Mouse (Mus musculus) E14TG2a.4 (cell line): ENCODE results near the gene Dbi.

Experiments used
- H3K27me3 ChIP-seq: 2 replicates; pipeline ENCODE4 v1.6.1; 2014; ENCODE audit warnings: low read length, control low read depth; ENCODE audit not compliant: insufficient read depth
- H3K36me3 ChIP-seq: 2 replicates; pipeline ENCODE4 v1.6.1; 2014; ENCODE audit warnings: low read length, control low read depth; ENCODE audit not compliant: insufficient read depth
- H3K4me1 ChIP-seq: replicated peaks from 2 replicates; pipeline ENCODE4 v1.6.1; 2014; ENCODE audit warnings: low read depth, low read length, control low read depth
- H3K4me3 ChIP-seq: replicated peaks from 2 replicates; pipeline ENCODE4 v1.5.1; 2014; ENCODE audit warnings: mild to moderate bottlenecking, low read length
- H3K9me3 ChIP-seq: 2 replicates; pipeline ENCODE4 v1.6.1; 2014; ENCODE audit warnings: low read length, control low read depth
- CTCF ChIP-seq: conservative IDR thresholded peaks from 2 replicates; pipeline ENCODE4 v1.5.1; 2014; ENCODE audit warnings: low read length
- NANOG ChIP-seq: IDR thresholded peaks from 2 replicates; pipeline ENCODE4 v1.6.1; 2014; ENCODE audit warnings: borderline replicate concordance, low read length, mixed read lengths
- POU5F1 ChIP-seq: IDR thresholded peaks from 2 replicates; pipeline ENCODE4 v1.6.1; 2014; ENCODE audit warnings: low read length, borderline replicate concordance

Gene Dbi

GRCm38 (mm10) chr1:120082957-120083585, 37.8 kb downstream of the Dbi start:
- peak overlapping the region; percentile 66 for H3K4me3 ChIP-seq
- no peaks in the 10 kb centered on the region for H3K27me3 ChIP-seq
- H3K9me3 ChIP-seq: no peaks in the 10 kb centered on the region
- H3K4me1 ChIP-seq: peaks cover 94% of the 10 kb centered on the region
- no peaks in the 10 kb centered on the region for H3K36me3 ChIP-seq
- TF ChIP-seq NANOG: no peak

GRCm38 (mm10) chr1:120080632-120081031, 40.2 kb downstream of the Dbi start:
- no peak for TF ChIP-seq CTCF
- TF ChIP-seq NANOG: no peak
- Histone ChIP-seq H3K27me3 (no peaks in the 10 kb centered on the region), H3K36me3 (no peaks in the 10 kb centered on the region), H3K4me3 (no peak overlapping the region), H3K9me3 (no peaks in the 10 kb centered on the region), H3K4me1 (peaks cover 92% of the 10 kb centered on the region)

- H3K4me1 ChIP-seq: peaks cover 89% of the 10 kb centered on the region
- no peak for TF ChIP-seq CTCF
- TF ChIP-seq POU5F1: no peak
- TF ChIP-seq NANOG: no peak
These were observed 43.0 kb downstream of the Dbi start for GRCm38 (mm10) chr1:120077746-120078410.

GRCm38 (mm10) chr1:120075507-120075906, 45.4 kb downstream of the Dbi start:
- Histone ChIP-seq H3K4me1 (peaks cover 84% of the 10 kb centered on the region), H3K36me3 (no peaks in the 10 kb centered on the region), H3K4me3 (no peak overlapping the region), H3K9me3 (no peaks in the 10 kb centered on the region), H3K27me3 (peaks cover 22% of the 10 kb centered on the region)
- no peak for TF ChIP-seq POU5F1
- TF ChIP-seq NANOG: no peak
- TF ChIP-seq CTCF: no peak

More at GRCm38 (mm10) chr1:120077746-120078410, 43.0 kb downstream of the Dbi start:
- no peak overlapping the region for H3K4me3 ChIP-seq
- H3K27me3 ChIP-seq: peaks cover 6% of the 10 kb centered on the region
- H3K9me3 ChIP-seq: no peaks in the 10 kb centered on the region
- no peaks in the 10 kb centered on the region for H3K36me3 ChIP-seq

GRCm38 (mm10) chr1:120074931-120075330, 45.9 kb downstream of the Dbi start:
- H3K4me1 ChIP-seq: peaks cover 84% of the 10 kb centered on the region
- no peak for TF ChIP-seq NANOG
- no peak for TF ChIP-seq POU5F1
- TF ChIP-seq CTCF: no peak
- peak overlapping the region; percentile 68; the same call in 1 of the 2 replicates for H3K4me3 ChIP-seq
- H3K27me3 ChIP-seq: peaks cover 22% of the 10 kb centered on the region
- no peaks in the 10 kb centered on the region for H3K36me3 ChIP-seq
- no peaks in the 10 kb centered on the region for H3K9me3 ChIP-seq

GRCm38 (mm10) chr1:120074307-120074702, 46.6 kb downstream of the Dbi start:
- Histone ChIP-seq H3K9me3 (no peaks in the 10 kb centered on the region), H3K4me1 (peaks cover 84% of the 10 kb centered on the region), H3K4me3 (peak overlapping the region; percentile 68), H3K36me3 (no peaks in the 10 kb centered on the region), H3K27me3 (peaks cover 22% of the 10 kb centered on the region)
- TF ChIP-seq NANOG (no peak), POU5F1 (no peak), CTCF (no peak)

GRCm38 (mm10) chr1:120073519-120074306, 47.2 kb downstream of the Dbi start, which contains the start of gene Tmem37:
Gene Tmem37 (minus strand): TSS chr1:120074074.
- Histone ChIP-seq H3K4me3 (peak within 1 kb of the TSS; percentile 68), H3K36me3 (no peaks in the 10 kb centered on the region), H3K27me3 (peaks cover 22% of the 10 kb centered on the region), H3K9me3 (no peaks in the 10 kb centered on the region), H3K4me1 (peaks cover 83% of the 10 kb centered on the region)
- TF ChIP-seq CTCF: no peak
- TF ChIP-seq NANOG: no peak
- TF ChIP-seq POU5F1: no peak

GRCm38 (mm10) chr1:120072900-120073299, 48.0 kb downstream of the Dbi start:
- peaks cover 75% of the 10 kb centered on the region for H3K4me1 ChIP-seq

More at GRCm38 (mm10) chr1:120072900-120073299, 48.0 kb downstream of the Dbi start:
- Histone ChIP-seq H3K4me3 (peak overlapping the region; percentile 68), H3K36me3 (peaks cover 2% of the 10 kb centered on the region; the same call in 1 of the 2 replicates), H3K27me3 (peaks cover 22% of the 10 kb centered on the region), H3K9me3 (no peaks in the 10 kb centered on the region)
- no peak for TF ChIP-seq CTCF
- no peak for TF ChIP-seq NANOG
